Comparison of ENCODE assay signal across 7 mouse cellular contexts in genomic region chr5:135962492-135963279, GRCm38 (mm10). TPM values are rescaled to one million over a fixed set of nuclear protein-coding genes. Genes with fewer than 3 reads are reported as not detected.
DNase-seq lines count a peak whose midpoint lies in the region; ATAC-seq and TF ChIP-seq lines count a peak whose summit lies in the region.

No protein-coding gene starts in this region.

- TF ChIP-seq POLR2A in small intestine, adult 2 months (IDR thresholded peaks at IDR 0.05; ENCODE audit: low read depth, low read length), result peak; percentile 94

- peak; percentile 89 for ATAC-seq in intestine, postnatal 0 days
- ATAC-seq in midbrain, embryonic 12.5 days (ENCODE audit: low FRiP score, low read depth), result peak; percentile 97

- H3K4me1 ChIP-seq in embryonic facial prominence, embryonic 10.5 days, result peaks cover 37% of the 10 kb centered on the region
- H3K4me1 ChIP-seq in intestine, postnatal 0 days (replicated peaks; ENCODE audit: control insufficient read depth, insufficient read depth, low read length), result peaks cover 12% of the 10 kb centered on the region; the same call in 1 of the 2 replicates
- H3K4me1 ChIP-seq in midbrain, embryonic 12.5 days, result peaks cover 14% of the 10 kb centered on the region
- peaks cover 20% of the 10 kb centered on the region for H3K4me1 ChIP-seq in small intestine, adult 2 months (ENCODE audit: control insufficient read depth, insufficient read depth, insufficient read length, low read length)

- H3K4me2 ChIP-seq in intestine, postnatal 0 days (replicated peaks; ENCODE audit: low read depth), result peak overlapping the region; percentile 96
- H3K4me2 ChIP-seq in midbrain, embryonic 12.5 days (replicated peaks), result peak overlapping the region; percentile 92

- intact Hi-C loops in left cerebral cortex, postnatal 4 days (cut with DNase I), result no loop called here

- TF ChIP-seq CTCF in intestine, postnatal 0 days (IDR thresholded peaks at IDR 0.05; ENCODE audit: low read depth), result peak; percentile 43
- no peak for TF ChIP-seq CTCF in small intestine, adult 2 months (IDR thresholded peaks at IDR 0.05; ENCODE audit: extremely low read depth, insufficient read length, insufficient replicate concordance, low read depth, low read length)

- peak overlapping the region; percentile 75 for H3K9ac ChIP-seq in intestine, postnatal 0 days (ENCODE audit: low read depth, low read length)
- H3K9ac ChIP-seq in midbrain, embryonic 12.5 days (replicated peaks), result peak overlapping the region; percentile 91

- peak overlapping the region; percentile 68 for H3K4me3 ChIP-seq in embryonic facial prominence, embryonic 10.5 days
- H3K4me3 ChIP-seq in intestine, postnatal 0 days (ENCODE audit: low read depth, low read length), result peak overlapping the region; percentile 59
- peak overlapping the region; percentile 59 for H3K4me3 ChIP-seq in midbrain, embryonic 12.5 days
- H3K4me3 ChIP-seq in small intestine, adult 2 months (ENCODE audit: low read depth, low read length), result peak overlapping the region; percentile 64

- H3K9me3 ChIP-seq in embryonic facial prominence, embryonic 10.5 days, result no peaks in the 10 kb centered on the region
- no peaks in the 10 kb centered on the region for H3K9me3 ChIP-seq in intestine, postnatal 0 days (ENCODE audit: control insufficient read depth)
- H3K9me3 ChIP-seq in midbrain, embryonic 12.5 days, result no peaks in the 10 kb centered on the region

- peaks cover 22% of the 10 kb centered on the region for H3K27me3 ChIP-seq in embryonic facial prominence, embryonic 10.5 days (replicated peaks; ENCODE audit: low read depth, poor library complexity, severe bottlenecking)
- no peaks in the 10 kb centered on the region for H3K27me3 ChIP-seq in intestine, postnatal 0 days (replicated peaks; ENCODE audit: control insufficient read depth, insufficient read depth, low read length)
- H3K27me3 ChIP-seq in midbrain, embryonic 12.5 days, result peaks cover 16% of the 10 kb centered on the region
- no peaks in the 10 kb centered on the region for H3K27me3 ChIP-seq in small intestine, adult 2 months (ENCODE audit: control insufficient read depth, insufficient read depth, low read length)

- no peaks in the 10 kb centered on the region for H3K36me3 ChIP-seq in embryonic facial prominence, embryonic 10.5 days (replicated peaks)
- H3K36me3 ChIP-seq in intestine, postnatal 0 days (ENCODE audit: control insufficient read depth, insufficient read depth), result no peaks in the 10 kb centered on the region
- H3K36me3 ChIP-seq in midbrain, embryonic 12.5 days, result no peaks in the 10 kb centered on the region
- H3K36me3 ChIP-seq in small intestine, adult 2 months (ENCODE audit: control insufficient read depth, insufficient read depth, low read length), result no peaks in the 10 kb centered on the region

- H3K27ac ChIP-seq in embryonic facial prominence, embryonic 10.5 days (replicated peaks), result peak overlapping the region; percentile 95
- H3K27ac ChIP-seq in intestine, postnatal 0 days (ENCODE audit: low read depth, low read length), result peak overlapping the region; percentile 92
- peak overlapping the region; percentile 95 for H3K27ac ChIP-seq in midbrain, embryonic 12.5 days (replicated peaks)
- peak overlapping the region; percentile 70 for H3K27ac ChIP-seq in small intestine, adult 2 months (ENCODE audit: insufficient read depth, low read depth, low read length)

- under 1% methylated on average over 64 of the region's 64 CpGs for WGBS in embryonic facial prominence, embryonic 10.5 days
- under 1% methylated on average over 63 of the region's 64 CpGs for WGBS in intestine, postnatal 0 days
- WGBS in midbrain, embryonic 12.5 days, result under 1% methylated on average over 64 of the region's 64 CpGs
- under 1% methylated on average over 64 of the region's 64 CpGs for WGBS in small intestine, adult 2 months

- peak; percentile 98 for DNase-seq in adrenal gland, postnatal 10 days
- DNase-seq in embryonic facial prominence, embryonic 10.5 days (ENCODE audit: low spot score), result peak; percentile 99
- peak; percentile 92 for DNase-seq in gonadal fat pad, adult 2 months (ENCODE audit: low read depth)
- peak; percentile 99 for DNase-seq in left cerebral cortex, postnatal 4 days

RNA-seq across cellular contexts. Expression of gene Ssc4d, which starts 11.6 kb away (rescaled TPM):
- 1 to 10 TPM; 1.9 to 2.3 TPM for total RNA-seq in adrenal gland, postnatal 10 days (2021)
- polyA plus RNA-seq in embryonic facial prominence, embryonic 10.5 days (2016; fragmentation: Nextera tagmentation; extraction: Ambion mirVana), result 3.1 and 4.0 TPM in 2 replicates
- 12.2 and 15.4 TPM in 2 replicates for polyA plus RNA-seq in gonadal fat pad, adult 2 months (2012; rRNA removed)
- 2.2 and 2.4 TPM in 2 replicates for polyA plus RNA-seq in intestine, postnatal 0 days (2015; fragmentation: Nextera tagmentation; extraction: Ambion mirVana)
- 1 to 10 TPM; 2.0 to 2.7 TPM for total RNA-seq in left cerebral cortex, postnatal 4 days (2021)
- polyA plus RNA-seq in midbrain, embryonic 12.5 days (2016; fragmentation: Nextera tagmentation; extraction: Ambion mirVana), result 0.82 and 2.2 TPM in 2 replicates
- polyA plus RNA-seq in small intestine, adult 2 months (2012; rRNA removed), result 3.6 and 3.9 TPM in 2 replicates

RNA-seq across cellular contexts. Expression of gene Zp3, which starts 17.2 kb away (rescaled TPM):
- total RNA-seq in adrenal gland, postnatal 10 days (2021), result under 1 TPM in 1 of 2 experiments, not detected in 1; 0.30 TPM
- polyA plus RNA-seq in embryonic facial prominence, embryonic 10.5 days (2016; fragmentation: Nextera tagmentation; extraction: Ambion mirVana), result not detected in 2 replicates
- not detected in 2 replicates for polyA plus RNA-seq in gonadal fat pad, adult 2 months (2012; rRNA removed)
- polyA plus RNA-seq in intestine, postnatal 0 days (2015; fragmentation: Nextera tagmentation; extraction: Ambion mirVana), result not detected in 2 replicates
- not detected for total RNA-seq in left cerebral cortex, postnatal 4 days (2021)
- polyA plus RNA-seq in midbrain, embryonic 12.5 days (2016; fragmentation: Nextera tagmentation; extraction: Ambion mirVana), result not detected in 2 replicates
- polyA plus RNA-seq in small intestine, adult 2 months (2012; rRNA removed), result not detected in 2 replicates

RNA-seq across cellular contexts. Expression of gene Ywhag, which starts 28.3 kb away (rescaled TPM):
- total RNA-seq in adrenal gland, postnatal 10 days (2021), result 100 to 1,000 TPM; 413 to 414 TPM
- 244 and 257 TPM in 2 replicates for polyA plus RNA-seq in embryonic facial prominence, embryonic 10.5 days (2016; fragmentation: Nextera tagmentation; extraction: Ambion mirVana)
- polyA plus RNA-seq in gonadal fat pad, adult 2 months (2012; rRNA removed), result 138 and 165 TPM in 2 replicates
- polyA plus RNA-seq in intestine, postnatal 0 days (2015; fragmentation: Nextera tagmentation; extraction: Ambion mirVana), result 57.1 and 61.8 TPM in 2 replicates
- 1,000 to 10,000 TPM; 1,399 to 1,485 TPM for total RNA-seq in left cerebral cortex, postnatal 4 days (2021)
- polyA plus RNA-seq in midbrain, embryonic 12.5 days (2016; fragmentation: Nextera tagmentation; extraction: Ambion mirVana), result 457 and 466 TPM in 2 replicates
- polyA plus RNA-seq in small intestine, adult 2 months (2012; rRNA removed), result 21.2 and 27.3 TPM in 2 replicates

RNA-seq across cellular contexts. Expression of gene Dtx2, which starts 31.9 kb away (rescaled TPM):
- total RNA-seq in adrenal gland, postnatal 10 days (2021), result 10 to 100 TPM; 16.6 to 19.2 TPM
- polyA plus RNA-seq in embryonic facial prominence, embryonic 10.5 days (2016; fragmentation: Nextera tagmentation; extraction: Ambion mirVana), result 38.5 and 39.2 TPM in 2 replicates
- polyA plus RNA-seq in gonadal fat pad, adult 2 months (2012; rRNA removed), result 44.3 and 51.7 TPM in 2 replicates
- polyA plus RNA-seq in intestine, postnatal 0 days (2015; fragmentation: Nextera tagmentation; extraction: Ambion mirVana), result 10.5 TPM in 2 replicates
- total RNA-seq in left cerebral cortex, postnatal 4 days (2021), result 10 to 100 TPM; 13.8 to 14.4 TPM
- 30.0 and 30.7 TPM in 2 replicates for polyA plus RNA-seq in midbrain, embryonic 12.5 days (2016; fragmentation: Nextera tagmentation; extraction: Ambion mirVana)
- polyA plus RNA-seq in small intestine, adult 2 months (2012; rRNA removed), result 8.7 and 17.6 TPM in 2 replicates

Comparison
In these comparisons a context has a peak if more than half of its experiments do, and no peak if none do; other contexts are left out.
1. Peak in every context shown above with its lines: DNase-seq, ATAC-seq, H3K4me3 ChIP-seq and H3K27ac ChIP-seq.